Mouse (Mus musculus) layer of hippocampus, postnatal 14 days (tissue): ENCODE data around the gene Pard3. TPM values are rescaled to one million over a fixed set of nuclear protein-coding genes. Genes with fewer than 3 reads are reported as not detected.
A peak's percentile ranks its signal among the peaks of the same experiment; 100 is the strongest.

ENCODE experiments used
- DNase-seq, 2 experiments: peaks; one replicate each; pipeline ENCODE4 v3.0.0; 2021 to 2022; ENCODE audit warnings: low spot score in 2 of 2, mixed read lengths in 1 of 2
- total RNA-seq, 2 experiments: library from RNA; stranded (reverse); gene quantifications; 2 replicates each; pipeline ENCODE4 v1.2.3; 2021

Pard3 gene
- total RNA-seq, 2 experiments from 2014 or later = 26.0 to 28.4 TPM

DNA sequence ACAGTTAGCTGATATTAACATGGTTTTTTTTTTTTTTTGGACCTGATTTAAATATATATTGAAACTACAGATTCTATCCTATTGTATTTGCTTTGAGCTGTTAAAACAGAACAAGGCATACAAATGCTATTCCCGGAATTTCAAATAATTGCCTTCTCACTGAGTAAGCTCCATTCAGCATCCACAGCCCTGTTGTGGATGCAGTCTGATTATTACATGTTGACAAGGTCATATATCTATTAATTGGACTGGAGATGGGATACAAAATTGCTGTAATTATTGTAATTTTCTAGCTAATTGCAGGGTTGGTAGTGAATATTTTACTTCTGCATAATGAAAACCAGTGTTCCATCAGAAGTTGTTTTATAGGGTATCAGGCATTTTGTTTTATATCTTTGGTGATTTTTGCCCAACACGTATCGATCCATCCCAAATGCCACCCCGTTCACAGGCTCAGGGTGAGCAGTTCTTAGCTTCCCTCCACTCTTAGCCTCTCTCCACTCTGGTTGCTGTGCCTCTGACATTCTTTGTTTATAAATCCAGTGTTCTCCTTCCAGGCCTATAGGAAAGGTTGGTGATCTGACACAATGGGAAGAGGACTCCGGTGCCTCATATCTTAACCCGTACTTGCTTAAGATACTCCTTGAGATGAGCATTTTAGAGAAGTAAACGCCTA lies 216.7 kb downstream of the Pard3 start:
- DNase-seq = no peak

DNA sequence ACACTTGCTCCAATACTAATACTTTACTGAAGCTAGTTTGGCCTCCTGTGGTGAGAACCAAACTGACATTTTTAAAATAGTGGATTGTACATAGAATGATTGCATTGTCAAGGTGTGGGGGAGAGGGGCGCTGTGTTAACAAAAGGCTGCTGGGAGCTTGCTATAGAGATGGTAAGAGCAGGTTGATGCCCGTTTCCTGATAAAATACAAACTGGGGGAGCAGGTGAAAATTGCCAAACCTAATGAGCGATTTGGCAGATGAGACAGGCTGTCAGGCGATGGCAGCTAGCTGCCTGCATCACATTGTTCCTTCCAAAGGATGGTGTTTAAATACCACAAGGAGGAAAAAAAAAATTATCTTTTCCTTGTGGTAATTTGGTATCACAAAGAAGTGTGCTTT lies 217.3 kb downstream of the Pard3 start:
- peak in 1 of 2 experiments; percentile 13 for DNase-seq

DNA sequence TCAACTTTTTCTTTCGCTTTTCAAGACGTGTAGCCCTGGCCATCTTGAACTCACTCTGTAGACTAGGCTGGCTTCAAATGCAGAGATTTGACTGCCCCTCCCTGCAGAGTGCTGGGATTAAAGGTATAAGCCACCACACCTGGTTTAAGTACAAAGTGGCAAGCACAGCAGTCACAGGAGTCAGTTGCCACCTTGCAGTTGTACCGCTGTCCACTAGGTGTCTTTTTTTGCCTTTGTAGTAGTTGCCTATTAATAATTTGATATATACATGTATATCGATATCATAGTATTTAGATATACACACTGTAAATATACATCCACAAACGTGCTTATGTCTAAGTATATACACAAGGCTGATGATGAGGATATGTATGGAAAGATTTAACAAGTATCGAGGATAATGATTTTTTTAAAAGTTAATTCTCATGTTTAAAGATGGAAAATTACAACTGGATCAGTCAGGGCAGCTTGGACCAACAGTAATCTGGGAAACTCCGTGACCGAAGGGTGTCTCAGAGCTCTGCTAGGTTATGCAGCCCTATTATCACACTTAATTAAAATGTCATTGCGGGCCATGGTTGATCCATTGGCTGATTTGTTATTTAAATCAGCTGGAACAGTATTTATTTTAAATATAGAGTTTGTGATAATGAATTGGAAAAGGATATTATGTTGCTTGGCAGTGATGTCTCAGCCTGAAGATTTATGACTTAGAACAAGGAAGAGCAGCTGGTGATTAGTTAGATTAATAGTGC lies 220.9 kb downstream of the Pard3 start:
- DNase-seq = no peak

DNA sequence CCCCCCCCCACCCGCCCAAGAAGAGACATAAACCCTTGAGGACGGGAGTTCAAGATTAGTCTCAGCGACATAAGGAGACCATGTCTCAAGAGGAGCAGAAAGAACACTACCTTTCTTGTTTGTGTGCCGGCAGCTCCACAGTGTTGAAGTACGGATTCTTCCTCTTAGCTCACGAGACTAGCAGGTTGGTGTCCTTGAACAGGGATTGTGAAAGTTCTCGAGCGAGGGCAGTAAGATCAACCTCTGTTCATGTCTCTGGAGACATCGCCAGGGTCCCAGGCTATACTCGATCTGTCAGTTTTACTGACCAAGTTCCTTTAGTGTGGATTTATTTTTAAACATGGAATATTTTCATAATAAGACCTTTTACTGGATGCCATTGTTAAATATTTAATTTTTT lies 224.1 kb downstream of the Pard3 start:
- no peak for DNase-seq

DNA sequence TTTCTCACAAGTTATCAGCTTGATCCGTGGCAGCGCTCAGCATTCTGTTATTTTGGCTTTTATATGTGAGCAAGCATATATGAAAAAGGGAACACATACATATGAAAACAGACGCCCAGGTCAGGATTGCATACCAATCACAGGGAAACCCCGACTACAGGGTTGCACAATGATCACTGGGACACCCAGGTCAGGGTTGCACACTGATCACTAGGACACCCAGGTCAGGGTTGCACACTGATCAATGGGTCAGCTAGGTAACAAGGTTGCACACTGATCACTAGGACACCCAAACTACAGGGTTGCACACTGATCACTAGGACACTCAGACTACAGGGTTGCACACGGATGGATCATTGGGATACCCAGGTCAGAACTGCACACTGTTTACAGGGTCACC lies 228.6 kb downstream of the Pard3 start:
- no peak for DNase-seq

DNA sequence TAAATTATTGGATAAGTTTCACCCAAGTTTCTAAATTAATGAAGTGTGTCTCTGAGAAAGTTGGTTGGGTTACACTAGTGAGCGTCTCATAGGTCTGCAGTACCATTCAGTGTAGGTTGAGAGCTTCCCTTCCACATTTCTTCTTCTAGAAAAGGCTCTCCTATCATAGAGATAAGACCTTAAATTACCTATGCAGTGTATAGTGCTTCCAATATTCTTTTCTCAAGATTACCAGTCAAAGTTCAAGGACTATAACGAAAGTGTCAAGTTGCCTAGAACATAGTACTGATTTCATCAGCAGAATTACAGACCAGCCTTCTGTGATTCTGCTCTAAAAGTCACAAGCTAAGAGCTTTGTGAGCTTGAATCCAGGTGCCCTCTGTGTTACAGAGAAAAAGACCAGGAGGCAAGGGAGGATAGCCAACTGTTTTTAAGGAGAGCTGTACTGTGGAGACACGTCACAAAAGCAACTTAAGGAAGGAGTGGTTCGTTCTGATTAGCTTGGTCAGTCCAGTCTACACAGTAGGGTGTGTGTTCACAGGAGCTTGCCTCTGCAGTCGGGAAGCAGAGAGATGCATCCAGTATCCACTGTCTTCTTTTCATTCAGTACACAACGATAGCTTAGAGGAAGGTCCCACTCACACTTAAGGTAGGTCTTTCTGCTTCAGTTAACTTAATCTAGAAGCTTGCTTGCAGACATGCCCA lies 229.5 kb downstream of the Pard3 start:
- DNase-seq = no peak

DNA sequence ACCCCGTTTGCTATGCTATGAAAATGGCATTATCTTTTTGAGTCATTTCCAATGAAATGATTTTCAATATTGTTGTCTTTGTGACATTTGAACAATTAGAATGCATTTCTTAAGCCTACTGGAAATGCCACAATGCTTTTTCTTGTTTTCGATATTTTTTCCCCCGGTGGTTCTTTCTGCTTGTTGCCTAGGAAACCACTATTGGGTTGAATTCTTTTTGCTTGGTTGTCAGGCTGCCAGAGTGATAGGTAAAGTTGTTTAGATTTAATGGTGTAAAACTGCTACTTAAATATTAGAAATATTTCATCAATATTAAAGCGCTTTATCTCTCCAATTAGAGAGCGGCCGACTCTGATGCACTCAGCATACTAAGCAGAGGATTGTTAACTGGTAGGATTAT lies 230.4 kb downstream of the Pard3 start:
- no peak for DNase-seq

DNA sequence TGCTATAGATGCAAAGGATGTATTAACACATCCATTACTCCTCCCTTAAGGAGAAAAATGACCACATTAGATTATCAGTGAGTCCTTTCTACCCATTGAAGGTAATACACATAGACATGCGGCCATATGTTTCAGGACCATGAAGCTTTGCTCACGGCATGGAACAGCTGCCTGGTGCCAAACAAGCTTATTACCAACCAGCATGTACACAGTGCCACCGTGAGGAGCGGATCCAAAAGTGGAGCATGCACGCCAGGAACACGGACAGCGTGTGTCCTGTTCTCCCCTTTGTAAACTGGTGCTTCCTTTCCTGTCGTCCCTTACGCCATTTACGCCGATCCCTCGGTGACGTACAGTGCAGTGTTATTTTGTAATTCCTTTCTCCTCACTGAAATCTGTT lies 232.2 kb downstream of the Pard3 start:
- no peak for DNase-seq

DNA sequence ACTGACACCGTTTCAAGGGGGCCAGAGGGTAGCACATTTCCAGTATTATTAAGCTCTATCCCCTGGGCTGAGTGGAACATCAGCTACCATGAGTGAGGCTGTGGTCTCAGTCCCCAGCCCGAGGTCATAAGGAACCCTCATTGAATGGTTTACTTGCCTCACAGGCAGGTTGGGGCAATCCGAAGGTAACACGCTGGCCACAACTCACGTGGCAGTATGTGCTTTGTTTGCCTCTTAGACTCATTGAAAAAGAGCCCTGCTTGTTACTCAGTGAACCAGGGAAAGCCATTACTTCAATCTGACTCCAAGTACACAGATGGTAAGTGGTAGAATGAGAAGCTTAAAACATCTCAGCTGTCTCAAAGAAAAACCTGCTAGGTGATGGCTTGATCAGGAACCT lies 236.8 kb downstream of the Pard3 start:
- DNase-seq = no peak

DNA sequence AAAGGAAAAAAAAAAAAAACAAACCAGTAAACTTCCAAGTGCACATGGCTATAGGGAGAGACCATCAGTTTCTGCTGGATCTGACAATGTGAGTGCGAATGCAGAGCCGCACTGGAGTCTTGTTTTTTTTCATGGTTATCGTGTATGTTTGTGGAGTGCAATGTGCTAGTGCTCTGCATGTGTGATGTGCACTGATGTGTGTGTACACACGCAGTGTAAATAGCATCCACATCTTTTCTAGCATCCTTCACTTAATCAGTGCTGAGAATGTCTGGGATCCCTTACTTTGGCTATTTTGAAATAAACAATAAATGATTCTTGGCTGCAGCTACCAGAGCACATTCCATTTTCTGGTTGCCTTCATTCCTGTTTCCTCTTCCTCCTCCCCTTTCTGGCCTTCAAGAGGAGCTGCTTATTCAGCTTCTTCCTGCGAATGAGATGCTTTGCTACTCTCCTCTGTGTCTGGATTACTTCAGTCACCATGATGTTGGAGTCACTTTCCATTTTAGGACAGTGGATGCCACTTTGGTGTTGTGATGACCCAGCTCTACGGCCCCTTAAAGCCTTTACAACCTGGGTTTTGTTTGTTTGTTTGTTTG lies 239.3 kb downstream of the Pard3 start:
- no peak for DNase-seq

DNA sequence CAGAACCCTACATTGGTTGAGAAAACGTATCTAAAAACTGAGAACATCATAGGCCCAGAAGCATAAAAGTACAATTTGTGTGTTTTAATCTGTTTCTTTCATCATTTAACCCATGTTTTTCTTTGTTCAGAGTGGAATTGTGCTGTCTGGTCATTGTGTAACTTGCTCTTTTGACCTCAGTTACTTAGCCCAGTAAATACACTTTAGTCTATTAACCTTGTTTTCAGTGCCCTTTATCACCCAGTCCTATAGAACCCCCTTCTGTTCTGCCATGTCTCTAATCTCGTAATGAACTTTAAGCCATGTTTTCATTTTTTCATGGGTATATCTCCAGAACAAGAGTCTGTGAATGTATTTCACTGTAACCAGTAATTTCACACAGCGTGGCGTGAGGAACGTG lies 243.3 kb downstream of the Pard3 start:
- no peak for DNase-seq

DNA sequence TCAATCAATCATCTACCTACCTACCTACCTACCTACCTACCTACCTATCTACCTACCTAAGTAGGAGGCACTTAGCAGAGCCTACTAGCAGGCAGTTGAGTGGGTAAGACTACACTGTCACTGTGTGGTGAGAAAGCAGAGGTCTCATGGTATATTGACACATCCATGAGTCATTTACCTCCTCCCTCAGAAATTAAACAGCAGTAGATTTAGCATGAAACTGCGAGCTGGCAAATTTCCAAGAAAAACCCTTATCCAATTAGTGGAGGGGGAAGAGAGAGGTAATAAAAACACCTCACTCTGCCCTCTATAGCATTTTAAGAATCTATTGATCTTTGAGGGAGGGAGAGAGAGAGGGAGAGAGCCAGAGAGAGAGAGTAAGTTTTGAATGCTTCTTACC lies 245.7 kb downstream of the Pard3 start:
- DNase-seq = no peak

DNA sequence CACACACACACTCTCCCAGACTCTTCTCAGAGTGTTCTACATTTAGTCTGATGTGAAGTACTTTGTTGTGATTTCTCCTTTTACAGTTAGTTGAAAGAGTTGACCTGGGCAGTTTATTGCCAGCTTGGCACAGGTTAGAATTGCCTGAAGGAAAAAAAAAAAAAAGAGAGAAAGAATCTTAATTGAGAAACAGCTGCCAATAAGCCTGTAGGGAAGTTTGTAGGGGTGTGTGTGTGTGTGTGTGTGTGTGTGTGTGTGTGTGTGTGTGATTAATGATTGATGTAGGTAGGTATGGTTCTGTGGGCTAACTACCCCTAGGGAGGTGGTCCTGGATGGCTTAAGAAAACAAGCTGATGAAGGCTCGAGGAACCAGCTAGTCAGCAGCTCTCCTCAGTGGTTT lies 252.1 kb downstream of the Pard3 start:
- DNase-seq = no peak

DNA sequence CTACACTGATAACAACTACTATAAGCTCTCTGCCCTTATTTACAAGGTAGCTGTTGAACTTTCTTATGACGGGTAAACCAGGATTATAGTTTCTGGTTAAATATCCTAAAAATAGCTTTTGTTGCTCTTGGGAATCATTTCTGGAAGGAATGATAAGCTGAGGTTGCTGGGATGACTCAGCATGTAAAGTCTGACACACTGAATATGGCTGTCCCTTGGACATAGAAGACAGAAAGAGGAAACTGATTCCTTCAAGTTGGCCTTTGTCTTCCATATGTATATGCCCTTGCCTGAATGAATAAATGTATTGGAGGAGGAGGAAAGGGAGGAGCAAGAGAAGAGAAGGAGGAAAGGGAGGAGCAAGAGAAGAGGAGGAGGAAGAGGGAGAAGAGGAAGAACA lies 254.2 kb downstream of the Pard3 start:
- no peak for DNase-seq

DNA sequence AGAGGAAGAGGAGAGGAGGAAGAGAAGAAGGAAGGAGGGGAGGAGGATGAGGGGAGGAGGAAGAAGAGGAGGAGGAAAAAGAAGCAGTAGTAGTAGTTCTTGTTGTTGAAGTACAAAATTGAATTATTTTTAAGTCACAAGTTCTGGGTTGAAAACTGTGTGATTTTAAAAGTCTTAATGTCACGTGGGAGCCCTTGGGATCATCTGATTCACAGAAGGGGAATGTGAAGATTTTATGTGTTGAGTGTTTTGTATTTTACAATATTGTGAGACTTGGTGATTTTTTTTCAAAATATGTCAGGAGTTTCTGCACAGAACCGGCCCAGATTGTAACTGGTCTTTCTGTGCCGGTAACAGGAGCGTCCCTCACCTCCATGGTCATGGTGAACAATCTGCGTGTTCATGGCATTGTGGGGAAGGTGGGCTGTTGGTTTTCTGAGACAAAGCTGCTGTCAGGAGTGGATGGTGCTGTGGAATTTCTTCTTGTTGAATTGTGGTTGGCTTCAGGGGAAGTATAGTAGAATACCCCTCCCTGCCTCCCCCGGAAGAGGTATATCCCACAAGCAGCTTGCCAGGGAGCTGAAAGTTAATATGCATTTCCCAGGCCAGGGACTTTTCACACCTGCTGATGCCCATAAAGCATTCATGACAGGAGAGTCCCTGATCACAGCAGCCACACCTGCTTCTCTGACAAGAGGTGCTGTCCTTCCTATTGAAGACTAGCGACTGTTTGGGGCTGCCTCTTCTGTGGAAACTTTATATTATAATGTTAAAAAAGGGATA lies 254.9 kb downstream of the Pard3 start:
- no peak for DNase-seq

DNA sequence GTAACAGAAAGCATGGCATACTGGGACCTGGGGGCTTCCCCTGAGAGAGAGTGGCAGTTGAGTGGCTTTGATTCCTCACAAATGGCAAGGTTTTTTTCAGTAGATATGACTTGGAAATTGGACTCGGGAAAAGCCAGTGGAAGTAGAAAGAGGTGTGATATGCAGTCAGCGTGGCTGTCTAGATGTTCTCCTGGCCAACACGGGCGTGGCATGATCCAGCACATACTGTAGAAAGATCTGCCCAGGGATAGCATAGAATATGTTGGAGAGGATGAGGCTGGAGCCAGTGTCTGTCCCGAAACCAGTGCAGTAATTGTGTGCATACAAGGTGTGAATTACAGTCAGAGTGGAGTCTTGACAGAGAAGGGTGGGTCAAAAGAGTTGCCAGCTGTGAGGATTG lies 257.2 kb downstream of the Pard3 start:
- DNase-seq = no peak

DNA sequence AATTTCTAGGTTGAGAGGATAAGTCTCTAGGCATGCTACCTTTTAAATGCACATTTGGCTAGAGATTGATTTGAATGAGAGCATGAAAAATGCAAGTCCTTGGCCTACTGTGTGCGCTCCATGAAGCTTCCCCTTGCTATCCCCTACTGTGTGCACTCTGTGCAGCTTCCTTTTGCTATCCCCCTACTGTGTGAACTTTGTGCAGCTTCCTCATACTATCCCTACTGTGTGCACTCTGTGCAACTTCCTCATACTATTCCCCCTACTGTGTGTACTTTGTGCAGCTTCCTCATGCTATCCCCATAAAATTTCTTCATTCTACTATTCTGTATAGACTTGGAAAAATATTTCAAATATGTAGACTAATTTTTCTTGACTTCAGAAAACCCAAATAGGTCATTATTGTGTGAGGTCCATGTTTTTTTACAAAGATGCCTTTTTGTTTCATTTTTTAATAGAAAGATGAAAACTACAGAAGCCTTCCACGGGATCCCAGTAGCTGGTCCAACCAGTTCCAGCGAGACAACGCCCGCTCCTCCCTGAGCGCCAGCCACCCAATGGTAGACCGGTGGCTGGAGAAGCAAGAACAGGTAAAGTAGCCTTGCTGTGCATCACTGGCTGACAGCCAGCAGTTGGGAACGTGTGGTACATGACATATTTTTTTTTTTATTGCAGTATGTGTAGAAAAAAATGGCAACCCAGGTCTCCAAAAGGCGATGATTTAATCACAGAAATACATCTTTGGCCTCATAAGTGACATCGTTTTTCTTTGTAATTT lies 260.1 kb downstream of the Pard3 start:
- DNase-seq = no peak

DNA sequence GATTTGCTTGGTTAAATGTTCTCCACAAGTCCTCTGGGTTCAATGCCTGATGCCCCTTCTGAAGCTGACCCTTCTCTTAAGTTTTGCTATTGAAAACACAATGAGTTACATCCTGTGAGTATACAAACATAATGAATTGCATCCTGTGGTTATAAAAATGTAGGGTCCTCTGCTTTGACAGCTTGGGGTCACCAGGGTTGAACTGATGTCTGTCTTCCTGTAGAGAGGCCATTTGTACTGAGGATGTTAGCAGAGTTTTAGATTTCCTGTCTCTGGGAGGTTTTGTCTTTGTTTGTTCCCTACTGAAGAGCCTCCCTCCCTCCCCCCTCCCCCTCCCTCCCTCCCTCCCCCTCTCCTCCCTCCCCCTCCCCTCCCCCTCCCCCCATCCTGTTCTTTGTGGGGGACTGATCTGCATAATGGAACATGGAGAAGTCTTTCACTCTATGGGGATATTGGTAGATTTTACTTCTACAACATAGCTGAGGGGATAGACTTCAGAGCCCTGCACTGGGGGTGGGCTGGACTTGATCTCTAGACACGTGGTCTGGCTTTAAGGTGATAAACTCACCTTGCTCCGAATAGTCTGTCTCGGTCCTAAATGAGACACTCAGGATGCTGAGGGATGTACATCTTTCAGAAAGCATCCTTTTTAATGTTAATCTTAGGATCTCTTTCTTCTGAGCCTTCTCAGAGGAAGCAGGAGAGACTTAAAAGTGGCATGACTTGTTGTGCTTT lies 261.3 kb downstream of the Pard3 start:
- no peak for DNase-seq

DNA sequence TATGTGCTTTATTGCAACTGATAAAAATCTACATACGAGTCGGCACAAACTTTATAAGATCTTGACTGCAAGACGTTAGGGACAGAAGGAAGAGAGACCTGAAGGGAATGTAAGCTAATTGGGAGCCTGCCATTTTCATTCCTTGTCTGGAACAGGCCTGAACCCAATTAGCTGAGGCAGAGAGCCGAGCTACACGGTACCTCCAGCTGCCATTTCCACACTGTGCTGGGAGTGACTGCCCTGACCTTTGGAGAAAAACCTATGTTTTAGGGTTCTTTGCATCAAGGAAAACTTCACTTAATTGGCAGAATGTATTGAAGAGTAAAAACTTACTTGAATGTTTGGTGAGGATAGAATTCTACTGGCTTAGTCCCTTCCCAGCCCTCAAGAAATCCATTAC lies 262.1 kb downstream of the Pard3 start:
- DNase-seq = no peak
